Mouse (Mus musculus) 416B (cell line): ENCODE measurements at regions not wholly inside any gene's neighbourhood (a gene's known extent, or its start where the extent isn't known, plus 50 kb on each side); places are given as distances from the start of the nearest gene placed in this dataset.

ENCODE experiments used
- DNase-seq: peaks from one replicate; pipeline ENCODE4 v3.0.0; 2011; ENCODE audit warnings: low read depth

GRCm38 (mm10) chr9:92856410-92857083 lies 314.5 kb downstream of the Plod2 start:
- DNase-seq, result no peak

GRCm38 (mm10) chr9:92865822-92866221 lies 323.8 kb downstream of the Plod2 start:
- DNase-seq, result peak; percentile 28

GRCm38 (mm10) chr9:92878589-92878988 lies 336.6 kb downstream of the Plod2 start:
- DNase-seq, result peak; percentile 66

- DNase-seq, result no peak
Measured at GRCm38 (mm10) chr9:92879812-92880211, 337.8 kb downstream of the Plod2 start.

GRCm38 (mm10) chr9:92882251-92882832 lies 340.3 kb downstream of the Plod2 start:
- DNase-seq, result no peak

- no peak for DNase-seq
Measured at GRCm38 (mm10) chr9:92890063-92890462, 348.0 kb downstream of the Plod2 start.

GRCm38 (mm10) chr9:92899733-92900132 lies 357.7 kb downstream of the Plod2 start:
- no peak for DNase-seq

GRCm38 (mm10) chr9:92907102-92907501 lies 365.1 kb downstream of the Plod2 start:
- DNase-seq, result no peak

GRCm38 (mm10) chr9:92919396-92919795 lies 377.4 kb downstream of the Plod2 start:
- no peak for DNase-seq

- DNase-seq, result no peak
Measured at GRCm38 (mm10) chr9:92930231-92930966, 388.4 kb downstream of the Plod2 start.

- no peak for DNase-seq
Measured at GRCm38 (mm10) chr9:92937802-92938201, 395.8 kb downstream of the Plod2 start.

GRCm38 (mm10) chr9:92950092-92950491 lies 408.1 kb downstream of the Plod2 start:
- DNase-seq, result peak; percentile 24

- no peak for DNase-seq
Measured at GRCm38 (mm10) chr9:92963275-92963674, 421.3 kb downstream of the Plod2 start.

- no peak for DNase-seq
Measured at GRCm38 (mm10) chr9:92991759-92992158, 449.7 kb downstream of the Plod2 start.

- DNase-seq, result no peak
Measured at GRCm38 (mm10) chr9:92996156-92996555, 454.1 kb downstream of the Plod2 start.

GRCm38 (mm10) chr9:93005182-93005953 lies 463.3 kb downstream of the Plod2 start:
- DNase-seq, result no peak

GRCm38 (mm10) chr9:93008511-93009302 lies 466.7 kb downstream of the Plod2 start:
- no peak for DNase-seq

GRCm38 (mm10) chr9:93044298-93044912 lies 502.4 kb downstream of the Plod2 start:
- no peak for DNase-seq

- no peak for DNase-seq
Measured at GRCm38 (mm10) chr9:93072140-93072539, 530.1 kb downstream of the Plod2 start.

GRCm38 (mm10) chr9:93083114-93083513 lies 541.1 kb downstream of the Plod2 start:
- DNase-seq, result peak; percentile 3

GRCm38 (mm10) chr9:93098008-93098581 lies 556.1 kb downstream of the Plod2 start:
- no peak for DNase-seq
